Mouse (Mus musculus) activated CD4-positive, CD25-positive, alpha-beta regulatory T cell (primary cell): ENCODE data around the gene Casq1. TPM values are rescaled to one million over a fixed set of nuclear protein-coding genes. Genes with fewer than 3 reads are reported as not detected.

ENCODE experiments used
- polyA plus RNA-seq, 2 experiments: library from polyadenylated mRNA; unstranded; fragments of 100-300 nt; shearing (Covaris generic); gene quantifications; one replicate each; pipeline ENCODE4 v1.2.1; 2017

Casq1 gene
- not detected for polyA plus RNA-seq

GRCm38 (mm10) chr1:172219451-172220406 is at the start of gene Casq1:
Gene Casq1 (minus strand): TSS chr1:172219868.

GRCm38 (mm10) chr1:172261477-172262078 is 41.9 kb upstream of the Casq1 start, which contains the start of gene Igsf8:
Gene Igsf8 (plus strand): TSS chr1:172261641.

GRCm38 (mm10) chr1:172258314-172258713 is 38.6 kb upstream of the Casq1 start, which contains the start of gene Atp1a4:
Gene Atp1a4 (minus strand): TSS chr1:172258414.

GRCm38 (mm10) chr1:172206141-172206917 is 13.3 kb downstream of the Casq1 start, which contains the start of gene Pea15a:
Gene Pea15a (minus strand): TSS chr1:172206804.

Other genes with a start within 250 kb of the Casq1 start
- 1 to 10 TPM in 1 of 2 experiments, under 1 TPM in 1; 0.39 to 6.2 TPM for gene Vangl2, start 191.4 kb downstream of the Casq1 start, polyA plus RNA-seq
- gene Nhlh1, start 162.3 kb downstream of the Casq1 start, polyA plus RNA-seq: not detected
- 100 to 1,000 TPM; 141 to 203 TPM for gene Copa, start 137.3 kb downstream of the Casq1 start, polyA plus RNA-seq
- 100 to 1,000 TPM in 1 of 2 experiments, 10 to 100 TPM in 1; 99.5 to 121 TPM for gene Ncstn, start 137.1 kb downstream of the Casq1 start, polyA plus RNA-seq
- gene Pex19, start 93.1 kb downstream of the Casq1 start, polyA plus RNA-seq: 10 to 100 TPM; 58.1 to 61.7 TPM
- 100 to 1,000 TPM; 103 to 111 TPM for gene Dcaf8, start 71.8 kb downstream of the Casq1 start, polyA plus RNA-seq
- gene Pea15a, start 13.1 kb downstream of the Casq1 start, polyA plus RNA-seq: 10 to 100 TPM; 40.7 to 73.2 TPM
- not detected for gene Atp1a4, start 38.5 kb upstream of the Casq1 start, polyA plus RNA-seq
- 10 to 100 TPM; 15.4 to 31.1 TPM for gene Igsf8, start 41.8 kb upstream of the Casq1 start, polyA plus RNA-seq
- under 1 TPM; 0.17 to 0.42 TPM for gene Atp1a2, start 78.2 kb upstream of the Casq1 start, polyA plus RNA-seq
- not detected for gene Kcnj9, start 109.5 kb upstream of the Casq1 start, polyA plus RNA-seq
- not detected for gene Kcnj10, start 121.3 kb upstream of the Casq1 start, polyA plus RNA-seq
- 1 to 10 TPM; 6.4 to 6.8 TPM for gene Pigm, start 156.7 kb upstream of the Casq1 start, polyA plus RNA-seq